23 mouse cellular contexts compared by ENCODE assay signal in the genomic region with DNA sequence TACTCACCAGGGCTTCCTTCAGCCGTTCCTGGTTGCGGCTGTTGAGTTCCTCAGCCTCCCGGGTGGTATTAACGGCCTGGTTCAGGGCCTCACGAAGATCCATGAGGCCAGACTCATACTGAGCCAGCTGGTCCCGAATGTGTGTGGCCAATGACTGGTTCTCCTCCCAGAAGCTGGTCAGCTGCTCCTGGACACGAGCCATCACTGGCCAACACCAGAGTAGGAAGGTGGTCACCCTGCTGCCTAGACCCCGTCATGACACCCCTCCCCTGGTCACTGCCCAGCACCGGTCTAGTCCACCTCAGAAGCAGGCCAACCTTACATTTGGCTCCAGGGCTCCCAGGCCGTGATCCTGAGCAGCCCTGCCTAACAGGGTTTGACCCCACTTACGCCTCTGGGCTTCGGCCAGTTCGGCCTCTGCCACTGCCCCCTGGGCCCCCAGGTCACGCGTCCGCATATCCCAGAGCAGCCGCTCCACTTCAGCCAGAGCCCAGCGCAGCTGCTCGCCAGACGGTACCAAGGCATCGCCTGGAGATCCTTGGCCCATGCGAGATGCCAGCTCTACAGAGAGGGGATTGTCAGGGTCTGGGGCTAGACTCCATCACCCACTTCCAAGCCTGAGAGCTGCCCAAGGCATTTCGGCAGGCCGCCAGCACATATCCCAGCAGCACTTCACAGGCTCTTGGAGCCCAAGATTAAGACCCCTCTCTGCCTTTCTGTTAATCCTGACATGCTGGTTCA.
"Had no signal": no experiment of that assay in that cellular context is flagged by ENCODE, and none has a peak within 500 bp of the region (broad histone marks: within the 10 kb centered on the region; RNA-seq: fewer than 3 reads in every experiment).

No protein-coding gene starts in this region.

- ATAC-seq: liver, postnatal 0 days; lung, postnatal 0 days; midbrain, embryonic 15.5 days had no signal

- DNase-seq: layer of hippocampus, adult 9-11 months; liver, postnatal 0 days; lung, embryonic 14.5 days; lung, postnatal 4 days; right cerebral cortex, adult 18-20 months; right cerebral cortex, postnatal 14 days; right cerebral cortex, postnatal 4 days; thymus, adult 2 months; thymus, postnatal 14 days; thymus, postnatal 4 days had no signal

- H3K4me3 ChIP-seq: layer of hippocampus, adult 2 months; left cerebral cortex, adult 2 months; limb, embryonic 12.5 days; limb, embryonic 15.5 days; midbrain, embryonic 12.5 days; midbrain, embryonic 15.5 days; neural tube, embryonic 12.5 days; neural tube, embryonic 15.5 days had no signal

- H3K27ac ChIP-seq: kidney, postnatal 0 days; layer of hippocampus, adult 2 months; left cerebral cortex, adult 2 months; limb, embryonic 12.5 days; limb, embryonic 15.5 days; liver, embryonic 14.5 days; midbrain, embryonic 12.5 days; midbrain, embryonic 15.5 days; neural tube, embryonic 12.5 days; neural tube, embryonic 15.5 days; stomach, postnatal 0 days had no signal

- H3K27me3 ChIP-seq: limb, embryonic 12.5 days; limb, embryonic 15.5 days; midbrain, embryonic 12.5 days; midbrain, embryonic 15.5 days; neural tube, embryonic 12.5 days; neural tube, embryonic 15.5 days had no signal

- H3K36me3 ChIP-seq: midbrain, embryonic 12.5 days; midbrain, embryonic 15.5 days had no signal

- H3K4me2 ChIP-seq: limb, embryonic 12.5 days; limb, embryonic 15.5 days; liver, embryonic 11.5 days; lung, embryonic 14.5 days; midbrain, embryonic 12.5 days; midbrain, embryonic 15.5 days; neural tube, embryonic 12.5 days; neural tube, embryonic 15.5 days had no signal

- H3K4me1 ChIP-seq: limb, embryonic 12.5 days; limb, embryonic 15.5 days; midbrain, embryonic 12.5 days; midbrain, embryonic 15.5 days; neural tube, embryonic 12.5 days; neural tube, embryonic 15.5 days had no signal

- H3K9ac ChIP-seq: limb, embryonic 12.5 days; limb, embryonic 15.5 days; liver, embryonic 14.5 days; liver, postnatal 0 days; lung, embryonic 14.5 days; midbrain, embryonic 12.5 days; midbrain, embryonic 15.5 days; neural tube, embryonic 12.5 days; neural tube, embryonic 15.5 days had no signal

- H3K9me3 ChIP-seq: limb, embryonic 12.5 days; limb, embryonic 15.5 days; midbrain, embryonic 12.5 days; midbrain, embryonic 15.5 days; neural tube, embryonic 12.5 days; neural tube, embryonic 15.5 days had no signal
